Mouse (Mus musculus): Measurements from ENCODE around the gene B4galnt1.

The B4galnt1 gene

GRCm38 (mm10) chr10:127170837-127171272, 5.8 kb downstream of the B4galnt1 start:
- DNase-seq (ENCODE audit: low spot score in 2 of 2), result peak; percentile 68 to 74

GRCm38 (mm10) chr10:127171631-127172200, 6.7 kb downstream of the B4galnt1 start:
- DNase-seq (ENCODE audit: low spot score in 2 of 2), result no peak

GRCm38 (mm10) chr10:127173148-127174065, 8.4 kb downstream of the B4galnt1 start:
- no peak for DNase-seq (ENCODE audit: low spot score in 2 of 2)

- no peak for DNase-seq (ENCODE audit: low spot score in 2 of 2)
Measured at GRCm38 (mm10) chr10:127174170-127174569, 9.1 kb downstream of the B4galnt1 start.

GRCm38 (mm10) chr10:127176228-127176627, 11.2 kb downstream of the B4galnt1 start:
- no peak for DNase-seq (ENCODE audit: low spot score in 2 of 2)

GRCm38 (mm10) chr10:127176756-127177155, 11.7 kb downstream of the B4galnt1 start:
- DNase-seq (ENCODE audit: low spot score in 2 of 2), result no peak

- DNase-seq (ENCODE audit: low spot score in 2 of 2), result no peak
Measured at GRCm38 (mm10) chr10:127177235-127177634, 12.2 kb downstream of the B4galnt1 start.

- DNase-seq (ENCODE audit: low spot score in 2 of 2), result peak; percentile 71 to 81
Measured at GRCm38 (mm10) chr10:127177719-127178118, 12.7 kb downstream of the B4galnt1 start.

GRCm38 (mm10) chr10:127178286-127179027, 13.4 kb downstream of the B4galnt1 start:
- peak in 1 of 2 experiments; percentile 11 for DNase-seq (ENCODE audit: low spot score in 2 of 2)

- no peak for DNase-seq (ENCODE audit: low spot score in 2 of 2)
Measured at GRCm38 (mm10) chr10:127179871-127180694, 15.1 kb downstream of the B4galnt1 start, which contains the start of gene Slc26a10. Gene Slc26a10, minus strand, starts transcription at chr10:127180645.

- DNase-seq (ENCODE audit: low spot score in 2 of 2), result no peak
Measured at GRCm38 (mm10) chr10:127180695-127181047, 15.6 kb downstream of the B4galnt1 start.

- DNase-seq (ENCODE audit: low spot score in 2 of 2), result no peak
Measured at GRCm38 (mm10) chr10:127181566-127181965, 16.5 kb downstream of the B4galnt1 start.

GRCm38 (mm10) chr10:127182624-127183023, 17.6 kb downstream of the B4galnt1 start:
- DNase-seq (ENCODE audit: low spot score in 2 of 2), result no peak

GRCm38 (mm10) chr10:127183759-127184158, 18.7 kb downstream of the B4galnt1 start:
- no peak for DNase-seq (ENCODE audit: low spot score in 2 of 2)

- DNase-seq (ENCODE audit: low spot score in 2 of 2), result no peak
Measured at GRCm38 (mm10) chr10:127185101-127185500, 20.1 kb downstream of the B4galnt1 start.

- no peak for DNase-seq (ENCODE audit: low spot score in 2 of 2)
Measured at GRCm38 (mm10) chr10:127185506-127185905, 20.5 kb downstream of the B4galnt1 start.

GRCm38 (mm10) chr10:127186451-127186850, 21.4 kb downstream of the B4galnt1 start:
- no peak for DNase-seq (ENCODE audit: low spot score in 2 of 2)

GRCm38 (mm10) chr10:127187371-127188078, 22.5 kb downstream of the B4galnt1 start:
- DNase-seq (ENCODE audit: low spot score in 2 of 2), result peak; percentile 74 to 85

- no peak for DNase-seq (ENCODE audit: low spot score in 2 of 2)
Measured at GRCm38 (mm10) chr10:127188079-127188453, 23.0 kb downstream of the B4galnt1 start.

- DNase-seq (ENCODE audit: low spot score in 2 of 2), result peak in 1 of 2 experiments; percentile 53
Measured at GRCm38 (mm10) chr10:127188465-127189115, 23.6 kb downstream of the B4galnt1 start.
